Mouse (Mus musculus) fibroblast of lung, adult 2 months (primary cell): ENCODE measurements around the gene Prkaa1.
"Not testable (repeated sequence)": the region's sequence is repeated elsewhere in the genome, so short reads cannot be mapped to it uniquely, and the experiment has no call there.

ENCODE experiments used
- DNase-seq: peaks from one replicate; pipeline ENCODE4 v3.0.0-alpha.2; 2011; ENCODE audit warnings: low read depth

Prkaa1 gene

GRCm38 (mm10) chr15:5165121-5165773 lies 21.6 kb downstream of the Prkaa1 start:
- DNase-seq = no peak

GRCm38 (mm10) chr15:5173217-5173820 lies 29.7 kb downstream of the Prkaa1 start:
- DNase-seq = no peak

- DNase-seq = no peak
Measured at GRCm38 (mm10) chr15:5184668-5185330, 41.1 kb downstream of the Prkaa1 start.

GRCm38 (mm10) chr15:5185366-5186292 lies 42.0 kb downstream of the Prkaa1 start, which contains the start of gene Ttc33:
Gene Ttc33, plus strand, starts transcription at chr15:5185525.
- peak; percentile 46 for DNase-seq

GRCm38 (mm10) chr15:5186293-5186675 lies 42.6 kb downstream of the Prkaa1 start:
- DNase-seq = no peak

GRCm38 (mm10) chr15:5187116-5187515 lies 43.5 kb downstream of the Prkaa1 start:
- no peak for DNase-seq

GRCm38 (mm10) chr15:5188029-5188428 lies 44.4 kb downstream of the Prkaa1 start:
- no peak for DNase-seq

GRCm38 (mm10) chr15:5189504-5190093 lies 45.9 kb downstream of the Prkaa1 start:
- no peak for DNase-seq

- DNase-seq = peak; percentile 20
Measured at GRCm38 (mm10) chr15:5193833-5194232, 50.2 kb downstream of the Prkaa1 start.

- DNase-seq = peak; percentile 59
Measured at GRCm38 (mm10) chr15:5194446-5194845, 50.8 kb downstream of the Prkaa1 start.

GRCm38 (mm10) chr15:5194931-5195330 lies 51.3 kb downstream of the Prkaa1 start:
- DNase-seq = no peak

- DNase-seq = no peak
Measured at GRCm38 (mm10) chr15:5195987-5196514, 52.4 kb downstream of the Prkaa1 start.

- no peak for DNase-seq
Measured at GRCm38 (mm10) chr15:5196691-5197090, 53.0 kb downstream of the Prkaa1 start.

- no peak for DNase-seq
Measured at GRCm38 (mm10) chr15:5205222-5205621, 61.6 kb downstream of the Prkaa1 start.

GRCm38 (mm10) chr15:5209116-5209515 lies 65.5 kb downstream of the Prkaa1 start:
- no peak for DNase-seq

GRCm38 (mm10) chr15:5220491-5220890 lies 76.8 kb downstream of the Prkaa1 start:
- no peak for DNase-seq

- not testable (repeated sequence) for DNase-seq
Measured at GRCm38 (mm10) chr15:5230746-5231145, 87.1 kb downstream of the Prkaa1 start.
